Mouse (Mus musculus) NIH3T3 (cell line): Measurements from ENCODE around the gene Naalad2.
A peak's percentile ranks its signal among the peaks of the same experiment; 100 is the strongest.
"Not testable (repeated sequence)": the region's sequence is repeated elsewhere in the genome, so short reads cannot be mapped to it uniquely, and the experiment has no call there.

Experiments
- DNase-seq: peaks from one replicate; pipeline ENCODE4 v3.0.0-alpha.2; 2012; ENCODE audit warnings: low read depth

Gene Naalad2

DNA sequence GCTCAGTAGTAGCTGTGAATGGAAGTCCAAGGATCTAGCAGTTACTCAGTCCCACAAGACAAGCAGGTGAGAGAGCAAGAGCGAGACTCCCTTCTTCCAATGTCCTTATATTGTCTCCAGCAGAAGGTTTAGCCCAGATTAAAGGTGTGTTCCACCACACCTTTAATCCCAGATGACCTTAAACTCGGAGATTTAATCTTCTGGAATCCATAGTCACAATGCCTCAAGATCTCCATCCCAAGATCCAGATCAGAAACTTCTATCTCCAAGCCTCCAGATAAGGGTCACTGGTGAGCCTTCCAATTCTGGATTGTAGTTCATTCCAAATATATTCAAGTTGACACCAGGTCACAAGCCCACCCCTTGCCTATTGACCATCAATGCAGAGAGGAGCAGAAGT lies at the start of gene Naalad2:
Naalad2 (minus strand) TSS at position 101 of the 400 bp plus-strand sequence.
- not testable (repeated sequence) for DNase-seq

DNA sequence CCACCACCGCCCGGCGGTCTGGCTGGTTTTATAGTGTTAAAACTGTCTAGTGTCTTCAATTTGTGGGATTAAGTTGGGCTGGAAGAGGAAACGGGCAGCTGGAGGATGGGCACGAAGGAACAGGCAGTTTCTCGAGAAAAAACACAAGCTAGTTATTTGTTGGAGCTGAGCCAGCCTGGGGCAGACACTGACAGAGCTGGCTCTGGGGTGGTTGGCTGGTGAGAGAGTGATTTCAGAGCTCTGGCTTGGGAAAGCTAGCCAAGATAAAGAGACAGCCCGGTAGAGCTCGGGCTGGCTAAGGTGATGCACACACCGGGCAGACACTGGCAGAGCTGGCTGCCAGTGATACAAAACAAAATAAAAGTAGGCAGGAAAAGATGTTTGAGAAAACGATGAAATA lies 28.9 kb upstream of the Naalad2 start:
- DNase-seq, result peak; percentile 22

DNA sequence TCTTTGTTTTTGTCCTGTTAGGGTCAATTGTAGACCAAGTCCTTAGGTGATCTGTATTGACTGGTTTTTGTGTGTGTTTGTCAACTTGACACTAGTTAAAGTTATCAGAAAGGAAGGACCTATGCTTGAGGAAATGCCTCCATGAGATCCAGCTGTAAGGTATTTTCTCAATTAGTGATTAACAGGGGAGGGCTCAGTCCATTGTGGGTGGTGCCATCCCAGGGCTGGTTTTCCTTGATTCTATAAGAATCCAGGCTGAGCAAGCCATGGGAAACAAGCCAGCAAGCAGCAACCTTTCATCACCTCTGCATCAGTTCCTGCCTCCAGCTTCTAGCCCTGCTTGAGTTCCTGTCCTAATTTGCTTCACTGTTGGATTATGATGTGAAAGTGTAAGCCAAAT lies 27.6 kb upstream of the Naalad2 start, which contains the start of gene Mbd3l2:
Mbd3l2 (plus strand) TSS at position 301 of the 400 bp plus-strand sequence.
- no peak for DNase-seq

DNA sequence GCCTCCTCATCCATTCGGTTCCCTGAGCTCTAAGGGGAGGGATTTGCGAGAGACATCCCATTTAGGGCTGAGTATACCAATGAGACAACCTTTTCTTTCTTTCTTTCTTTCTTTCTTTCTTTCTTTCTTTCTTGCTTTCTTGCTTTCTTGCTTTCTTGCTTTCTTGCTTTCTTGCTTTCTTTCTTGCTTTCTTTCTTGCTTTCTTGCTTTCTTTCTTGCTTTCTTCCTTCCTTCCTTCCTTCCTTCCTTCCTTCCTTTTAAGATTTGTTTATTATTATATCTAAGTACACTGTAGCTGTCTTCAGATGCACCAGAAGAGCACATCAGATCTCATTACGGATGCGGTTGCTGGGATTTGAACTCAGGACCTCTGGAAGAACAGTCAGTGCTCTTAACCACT lies 9.6 kb upstream of the Naalad2 start:
- DNase-seq, result peak; percentile 52

DNA sequence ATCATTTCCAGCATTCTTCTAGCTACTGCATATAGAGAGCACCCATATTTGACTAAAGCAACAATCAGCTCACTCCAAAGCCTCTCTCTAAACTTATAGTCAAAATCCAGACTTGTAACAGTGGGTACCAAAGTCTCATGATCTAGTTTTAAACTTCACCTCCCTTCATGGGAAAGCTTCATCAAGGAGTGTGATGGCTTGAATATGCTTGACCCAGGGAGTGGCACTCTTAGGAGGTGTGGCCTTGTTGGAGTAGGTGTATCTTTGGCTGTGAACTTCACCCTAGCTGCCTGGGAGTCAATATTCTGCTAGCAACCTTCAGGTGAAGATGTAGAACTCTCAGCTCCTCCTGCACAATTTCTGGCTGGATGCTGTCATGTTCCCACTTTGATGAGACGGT lies 1.3 kb upstream of the Naalad2 start, which contains the start of gene Ubtfl1:
Ubtfl1 (plus strand) TSS at position 301 of the 400 bp plus-strand sequence.
- DNase-seq, result no peak

DNA sequence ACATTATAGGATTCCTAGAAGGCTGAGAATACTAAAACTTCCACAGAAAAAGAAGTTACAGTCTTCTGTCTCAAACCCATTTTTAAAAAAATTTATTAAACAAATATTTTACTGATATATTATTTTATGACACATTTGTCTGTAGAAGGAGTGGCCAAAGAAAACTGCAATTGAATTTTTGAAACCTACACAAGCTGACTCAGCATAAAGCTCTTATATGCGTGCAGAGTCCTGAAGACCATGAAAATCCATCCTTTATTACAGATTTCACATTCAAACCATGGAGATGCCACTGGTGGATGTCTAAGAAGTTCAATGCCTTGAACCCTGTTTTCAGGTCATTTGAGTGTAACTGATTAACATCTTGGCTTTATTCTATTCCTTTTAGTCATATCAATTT lies 3.2 kb downstream of the Naalad2 start:
- no peak for DNase-seq

DNA sequence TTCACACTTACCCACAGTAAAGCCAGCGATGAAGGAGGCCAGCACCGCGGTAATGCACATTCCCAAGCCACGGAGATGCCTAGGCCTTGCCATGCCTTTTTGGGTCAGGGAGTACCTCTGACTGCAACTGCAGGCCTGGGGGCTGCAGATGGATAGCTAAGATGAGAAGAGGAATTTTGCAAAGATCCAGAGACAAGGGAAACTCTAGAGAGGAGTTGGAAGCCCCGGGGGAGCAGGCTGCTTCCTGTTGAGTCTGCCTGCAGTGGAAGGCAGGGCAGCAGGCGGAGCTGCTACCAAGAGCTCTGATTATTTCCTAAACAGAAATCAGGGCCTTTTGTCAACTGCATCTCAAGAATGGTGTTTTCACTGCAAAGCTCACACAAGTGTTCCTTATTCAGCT lies 17.0 kb downstream of the Naalad2 start:
- peak; percentile 67 for DNase-seq

DNA sequence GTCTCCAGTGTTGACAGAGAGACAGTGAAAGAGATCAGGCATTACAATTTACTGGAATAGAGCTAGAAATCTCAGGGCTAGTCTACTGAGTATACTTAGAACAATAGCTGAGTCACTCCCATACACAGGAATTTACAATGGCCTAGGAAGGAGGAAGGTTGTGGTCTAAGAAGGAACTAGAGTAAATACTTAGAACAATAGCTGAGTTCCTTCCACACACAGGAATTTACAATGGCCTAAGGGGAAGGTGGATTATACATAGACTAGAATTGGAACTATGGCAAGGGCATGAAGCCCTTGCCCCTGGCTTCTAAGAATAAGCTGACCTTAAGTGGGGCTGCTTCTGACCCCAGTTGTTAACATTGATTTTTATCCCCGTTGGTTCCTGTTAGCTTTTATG lies 29.8 kb downstream of the Naalad2 start:
- DNase-seq, result not testable (repeated sequence)

DNA sequence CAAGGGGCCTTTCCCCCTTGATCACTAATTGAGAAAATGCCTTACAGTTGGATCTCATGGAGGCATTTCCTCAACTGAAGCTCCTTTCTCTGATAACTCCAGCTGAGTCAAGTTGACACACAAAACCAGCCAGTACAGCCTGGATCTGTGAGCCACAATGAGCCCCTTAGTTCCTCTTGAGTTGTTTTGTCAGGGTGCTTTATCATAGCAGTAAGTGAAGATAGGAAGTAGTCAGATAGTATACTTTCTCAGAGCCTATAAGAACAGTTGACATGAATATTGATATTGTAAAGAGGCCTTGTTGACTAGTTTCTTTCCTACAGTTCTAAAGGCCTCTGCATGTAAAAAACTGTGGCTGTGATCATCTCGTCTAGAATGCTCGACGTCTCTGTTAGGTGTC lies 82.8 kb downstream of the Naalad2 start:
- DNase-seq, result no peak

DNA sequence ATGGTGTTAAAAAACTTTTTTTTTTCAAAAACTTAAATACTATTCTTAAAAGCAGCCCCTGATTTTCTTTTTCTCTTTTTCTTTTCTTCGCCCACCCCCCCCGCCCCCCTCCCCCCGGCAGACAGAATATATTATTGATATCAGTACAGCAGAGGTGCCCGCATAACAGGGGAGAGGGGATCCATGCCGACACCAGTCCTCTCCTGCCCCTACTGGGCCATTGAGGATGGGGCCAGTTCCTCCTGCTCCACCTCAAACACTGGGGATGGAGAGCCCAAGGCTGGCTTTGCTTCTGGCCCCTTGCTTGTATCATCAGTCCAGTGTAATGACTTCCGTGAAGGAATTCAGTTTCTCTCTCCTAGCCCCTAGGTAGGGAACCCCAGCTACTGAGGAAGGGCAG lies 104.5 kb downstream of the Naalad2 start:
- no peak for DNase-seq

DNA sequence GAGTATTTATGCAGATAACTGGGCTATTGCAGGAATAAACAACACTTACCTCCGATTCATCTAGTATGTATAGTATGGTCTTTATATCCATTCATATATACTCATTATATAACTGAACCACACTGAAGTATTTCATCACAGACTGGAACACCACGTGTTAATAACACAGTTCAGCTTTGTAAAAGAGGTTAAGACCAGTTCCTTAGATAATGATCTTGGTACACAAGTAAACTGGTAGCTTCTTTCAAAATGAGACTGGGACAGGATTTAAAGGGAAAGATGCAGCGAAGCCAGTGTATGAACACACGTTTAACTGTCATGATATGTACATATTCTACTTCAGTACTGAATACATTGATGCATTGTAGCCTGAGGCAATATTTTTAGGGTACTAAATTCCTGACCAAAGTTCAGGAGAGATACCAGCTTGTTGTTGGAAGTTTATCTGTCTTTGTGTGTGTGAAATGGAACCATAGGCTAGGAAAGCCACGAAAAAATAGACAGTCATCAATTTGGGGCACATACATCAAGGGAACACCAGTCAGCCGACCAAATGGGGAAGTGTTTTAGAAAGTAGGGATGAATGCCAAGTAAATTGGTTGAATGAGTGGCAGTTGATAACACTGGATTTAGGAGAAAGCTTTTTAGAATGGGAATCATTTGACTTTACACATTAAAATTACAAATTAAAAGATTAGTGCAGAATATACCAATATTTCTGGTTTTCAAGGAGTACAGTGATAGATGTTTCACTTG lies 109.6 kb downstream of the Naalad2 start:
- no peak for DNase-seq

DNA sequence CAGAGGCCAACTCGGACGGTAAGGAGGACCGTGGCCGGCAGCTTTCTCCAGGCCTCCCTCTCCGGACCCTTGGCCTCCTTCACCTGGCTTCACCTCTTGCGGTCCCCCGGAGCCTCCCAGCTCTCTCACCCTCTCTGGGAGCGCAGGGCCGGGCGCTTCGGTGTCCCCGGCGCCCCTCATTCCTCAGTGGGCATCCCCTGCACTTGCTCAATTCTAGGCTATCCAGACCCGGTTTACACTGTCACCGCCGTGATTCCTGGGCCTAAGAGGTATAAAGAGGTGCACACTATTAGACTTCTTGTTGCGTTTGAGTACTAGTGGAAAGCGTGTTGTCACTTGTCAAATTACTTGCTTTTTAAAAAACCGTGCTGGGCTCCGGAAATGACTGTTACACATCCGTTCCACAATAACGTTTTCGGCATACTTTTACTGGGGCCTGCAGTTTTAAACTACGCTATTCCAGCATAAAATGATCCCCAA lies 110.3 kb downstream of the Naalad2 start:
- no peak for DNase-seq

DNA sequence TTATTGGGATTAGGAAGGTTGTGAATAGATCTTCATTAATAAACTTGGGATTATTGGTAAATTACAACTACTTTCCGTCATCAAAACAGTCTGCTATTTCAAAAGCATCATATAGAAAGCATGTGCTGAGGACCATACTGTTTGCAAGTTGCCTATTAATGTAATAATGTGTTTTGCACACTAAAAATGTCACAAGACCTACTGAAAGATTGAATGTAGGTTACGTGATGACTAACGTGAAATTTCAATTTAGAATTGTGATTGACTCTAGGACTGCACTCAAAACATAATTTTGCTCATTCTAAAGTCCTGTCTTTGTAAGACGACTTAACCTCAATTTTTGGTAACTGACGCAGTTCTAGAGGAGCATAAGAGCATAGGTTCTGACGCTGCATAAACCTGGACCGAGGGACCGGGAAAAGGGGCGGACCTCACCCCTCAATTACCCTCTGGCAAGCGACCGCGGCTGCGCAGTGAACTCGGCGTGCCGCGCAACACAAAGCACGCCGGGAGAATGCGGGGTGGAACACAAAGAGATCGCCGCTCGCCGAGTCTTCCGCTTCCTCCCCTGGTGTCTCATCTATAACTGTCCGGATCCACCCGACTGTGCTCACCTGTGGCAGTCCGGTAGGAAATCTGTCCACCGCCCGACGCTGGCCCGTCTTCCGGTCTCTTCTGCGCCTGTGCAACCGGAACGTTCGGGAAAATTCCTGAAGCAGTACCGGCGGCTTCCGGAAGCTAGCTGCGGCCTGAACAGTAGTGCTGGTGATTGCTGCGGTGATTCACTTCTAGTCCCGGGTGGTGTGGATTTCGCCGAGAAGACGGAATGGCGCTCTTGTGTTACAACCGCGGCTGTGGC lies 111.0 kb downstream of the Naalad2 start, which contains the start of gene Chordc1:
Chordc1 (plus strand) TSS at position 555 of the 859 bp plus-strand sequence.
- peak; percentile 98 for DNase-seq

DNA sequence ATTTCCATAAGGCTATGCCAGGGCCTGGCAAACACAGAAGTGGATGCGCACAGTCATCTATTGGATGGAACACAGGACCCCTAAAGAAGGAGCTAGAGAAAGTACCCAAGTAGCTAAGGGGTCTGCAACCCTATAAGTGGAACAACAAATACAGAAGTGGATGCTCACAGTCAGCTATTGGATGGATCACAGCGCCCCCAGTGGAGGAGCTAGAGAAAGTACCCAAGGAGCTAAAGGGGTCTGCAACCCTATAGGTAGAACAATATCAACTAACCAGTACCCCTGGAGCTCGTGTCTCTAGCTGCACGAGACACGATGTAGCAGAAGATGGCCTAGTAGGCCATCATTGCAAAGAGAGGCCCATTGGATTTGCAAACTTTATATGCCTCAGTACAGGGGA lies 124.1 kb downstream of the Naalad2 start:
- DNase-seq, result not testable (repeated sequence)

DNA sequence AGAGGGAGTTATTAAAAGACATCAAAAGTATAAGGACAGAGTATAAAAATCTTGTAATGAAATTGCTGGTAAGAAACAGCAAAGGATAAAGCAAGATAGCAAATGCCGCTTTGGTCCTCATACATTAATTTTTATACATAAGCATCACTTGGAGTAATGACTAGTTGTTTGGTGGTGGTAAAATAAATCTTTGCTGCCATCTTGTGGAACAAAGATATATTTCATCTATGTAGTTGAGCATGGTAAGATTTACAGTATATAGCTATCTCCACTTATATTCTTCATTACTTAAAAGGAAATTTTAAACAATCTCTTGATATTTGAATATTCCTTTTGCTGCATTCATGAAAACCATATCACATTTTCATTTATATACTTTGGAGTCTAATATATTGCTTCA lies 125.3 kb downstream of the Naalad2 start:
- peak; percentile 59 for DNase-seq

DNA sequence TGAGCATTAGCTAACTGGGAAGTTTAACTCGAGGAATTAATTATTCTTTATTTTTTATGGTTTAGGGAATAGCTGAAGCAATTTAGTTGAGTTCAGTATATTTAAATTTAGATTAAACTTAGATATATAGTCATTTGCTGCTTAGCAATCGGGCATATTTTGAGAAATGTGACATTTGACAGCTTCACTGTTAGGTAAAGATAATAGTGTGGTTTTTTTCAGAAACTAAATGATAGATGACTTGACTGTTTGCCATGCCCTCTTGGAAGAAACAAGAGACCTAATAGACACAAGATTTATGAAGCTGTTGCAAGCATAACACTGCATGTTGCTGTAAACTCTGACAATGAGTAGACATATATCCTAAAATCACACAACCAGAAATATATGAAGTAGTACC lies 126.0 kb downstream of the Naalad2 start:
- DNase-seq, result no peak

DNA sequence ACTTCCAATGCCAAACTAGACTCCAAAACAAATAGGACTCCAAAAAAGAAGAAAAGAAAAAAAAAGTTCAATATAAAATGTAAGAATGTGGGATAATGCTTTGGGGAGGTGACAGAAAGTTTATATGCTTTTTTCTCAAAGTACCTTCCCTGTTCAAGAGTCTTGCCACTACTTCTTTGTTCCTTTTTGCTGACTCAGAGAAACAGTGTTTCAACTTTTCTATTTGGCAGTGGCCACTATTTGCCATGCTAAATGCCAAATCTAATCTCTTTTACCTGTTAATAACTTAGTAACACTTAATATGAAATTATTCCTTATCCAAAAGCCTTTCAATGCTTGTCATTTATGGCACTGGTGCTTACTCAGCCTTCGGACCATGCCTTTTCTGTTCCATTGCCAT lies 126.9 kb downstream of the Naalad2 start:
- no peak for DNase-seq
